Mouse (Mus musculus) liver, embryonic 15.5 days (tissue): ENCODE results near the gene Ppp1cc. TPM values are rescaled to one million over a fixed set of nuclear protein-coding genes. Genes with fewer than 3 reads are reported as not detected.
"Not testable (repeated sequence)": the region's sequence is repeated elsewhere in the genome, so short reads cannot be mapped to it uniquely, and the experiment has no call there.

Experiments
- ATAC-seq: fragments of 200-750 bp; cut with Nextera tagmentation; 2 replicates; pipeline ENCODE4 v1.8.0; 2017; ENCODE audit warnings: moderate number of reproducible peaks, mild to moderate bottlenecking, moderate library complexity; ENCODE audit not compliant: insufficient read depth
- H3K27ac ChIP-seq: fragments of 300-500 bp; sonication (generic); replicated peaks from 2 replicates; pipeline ENCODE4 v1.5.1; 2015; ENCODE audit warnings: mild to moderate bottlenecking, inconsistent platforms
- H3K27me3 ChIP-seq: fragments of 300-500 bp; sonication (generic); 2 replicates; pipeline ENCODE4 v1.6.1; 2015; ENCODE audit warnings: mild to moderate bottlenecking, inconsistent platforms
- H3K36me3 ChIP-seq: fragments of 300-500 bp; sonication (generic); replicated peaks from 2 replicates; pipeline ENCODE4 v1.6.1; 2015; ENCODE audit warnings: moderate library complexity, mild to moderate bottlenecking, inconsistent platforms
- H3K4me1 ChIP-seq: fragments of 300-500 bp; sonication (generic); replicated peaks from 2 replicates; pipeline ENCODE4 v1.6.1; 2015; ENCODE audit warnings: inconsistent platforms
- H3K4me2 ChIP-seq: fragments of 300-500 bp; sonication (generic); 2 replicates; pipeline ENCODE4 v1.6.1; 2015; ENCODE audit warnings: moderate library complexity, mild to moderate bottlenecking, inconsistent platforms
- H3K4me3 ChIP-seq: fragments of 300-500 bp; sonication (generic); replicated peaks from 2 replicates; pipeline ENCODE4 v1.5.1; 2015; ENCODE audit warnings: mild to moderate bottlenecking, inconsistent platforms
- H3K9ac ChIP-seq: fragments of 300-500 bp; sonication (generic); 2 replicates; pipeline ENCODE4 v1.6.1; 2015; ENCODE audit warnings: moderate library complexity, mild to moderate bottlenecking, inconsistent platforms
- H3K9me3 ChIP-seq: fragments of 300-500 bp; sonication (generic); replicated peaks from 2 replicates; pipeline ENCODE4 v1.6.1; 2016; ENCODE audit warnings: inconsistent platforms
- WGBS: fragments of 180-500 bp; shearing (Covaris S2); methylation state at CpG from one replicate; pipeline ENCODE4 v1.1.7; 2015; ENCODE audit warnings: mixed read lengths; ENCODE audit not compliant: insufficient replicate concordance; 5-methylcytosine and 5-hydroxymethylcytosine counted together
- polyA plus RNA-seq: library from polyadenylated mRNA; unstranded; fragments of >200 nt; fragmentation: Nextera tagmentation; extraction: Ambion mirVana; gene quantifications from 2 replicates; pipeline ENCODE4 v1.2.1, GENCODE M21; 2015

The Ppp1cc gene
- polyA plus RNA-seq, 1 experiment from 2014 or later = 142 TPM

GRCm38 (mm10) chr5:122200872-122201271 is 42.8 kb downstream of the Ppp1cc start:
- ATAC-seq = no peak
- Histone ChIP-seq H3K27me3 (no peaks in the 10 kb centered on the region), H3K9ac (no peak overlapping the region), H3K27ac (no peak overlapping the region), H3K4me1 (no peaks in the 10 kb centered on the region), H3K36me3 (no peaks in the 10 kb centered on the region), H3K9me3 (no peaks in the 10 kb centered on the region), H3K4me3 (no peak overlapping the region), H3K4me2 (no peak overlapping the region)
- 65% methylated on average over 4 of the region's 4 CpGs for WGBS

- Histone ChIP-seq H3K36me3 (no peaks in the 10 kb centered on the region), H3K9ac (no peak overlapping the region), H3K9me3 (no peaks in the 10 kb centered on the region), H3K4me1 (no peaks in the 10 kb centered on the region), H3K4me3 (no peak overlapping the region), H3K27ac (no peak overlapping the region), H3K4me2 (no peak overlapping the region), H3K27me3 (no peaks in the 10 kb centered on the region)
- no peak for ATAC-seq
- WGBS = 67% methylated on average over 6 of the region's 6 CpGs
Observed at GRCm38 (mm10) chr5:122201904-122202303, 43.8 kb downstream of the Ppp1cc start.

- H3K27ac ChIP-seq = no peak overlapping the region
- 30% methylated on average over 2 of the region's 2 CpGs for WGBS
- H3K4me3 ChIP-seq = no peak overlapping the region
- H3K27me3 ChIP-seq = no peaks in the 10 kb centered on the region
- H3K36me3 ChIP-seq = no peaks in the 10 kb centered on the region
- H3K4me1 ChIP-seq = peaks cover 6% of the 10 kb centered on the region
- no peaks in the 10 kb centered on the region for H3K9me3 ChIP-seq
- H3K9ac ChIP-seq = no peak overlapping the region
- no peak overlapping the region for H3K4me2 ChIP-seq
- ATAC-seq = no peak
Observed at GRCm38 (mm10) chr5:122204180-122204579, 46.1 kb downstream of the Ppp1cc start.

GRCm38 (mm10) chr5:122206475-122206874 is 48.4 kb downstream of the Ppp1cc start, which contains the start of gene Hvcn1:
Hvcn1 (plus strand) TSS chr5:122206804.
- Histone ChIP-seq H3K4me1 (peaks cover 16% of the 10 kb centered on the region), H3K36me3 (no peaks in the 10 kb centered on the region), H3K9me3 (no peaks in the 10 kb centered on the region), H3K9ac (no peak within 1 kb of the TSS), H3K4me2 (no peak within 1 kb of the TSS), H3K27me3 (no peaks in the 10 kb centered on the region), H3K27ac (no peak within 1 kb of the TSS), H3K4me3 (no peak within 1 kb of the TSS)
- no peak for ATAC-seq
- 44% methylated on average over 4 of the region's 4 CpGs for WGBS

- Histone ChIP-seq H3K9ac (no peak overlapping the region), H3K4me2 (no peak overlapping the region), H3K27ac (no peak overlapping the region), H3K4me1 (peaks cover 16% of the 10 kb centered on the region), H3K36me3 (no peaks in the 10 kb centered on the region), H3K9me3 (no peaks in the 10 kb centered on the region), H3K27me3 (no peaks in the 10 kb centered on the region), H3K4me3 (no peak overlapping the region)
- ATAC-seq = no peak
- WGBS = 62% methylated on average over 6 of the region's 6 CpGs
Observed at GRCm38 (mm10) chr5:122208909-122209308, 50.8 kb downstream of the Ppp1cc start.

- Histone ChIP-seq H3K36me3 (no peaks in the 10 kb centered on the region), H3K27ac (0 out of 2 replicates have a peak overlapping the region, but pooled peaks have one; percentile 29), H3K4me3 (peak overlapping the region; percentile 32), H3K4me2 (peak overlapping the region; percentile 21), H3K9ac (no peak overlapping the region), H3K4me1 (peaks cover 16% of the 10 kb centered on the region), H3K27me3 (no peaks in the 10 kb centered on the region), H3K9me3 (no peaks in the 10 kb centered on the region)
- 11% methylated on average over 21 of the region's 21 CpGs for whole genome bisulfite sequencing
- peak; percentile 40; the same call in 1 of the 2 replicates for ATAC-seq
Observed at GRCm38 (mm10) chr5:122209591-122210368, 51.7 kb downstream of the Ppp1cc start.

- WGBS = 64% methylated on average over 8 of the region's 8 CpGs
- Histone ChIP-seq H3K9ac (no peak overlapping the region), H3K27me3 (no peaks in the 10 kb centered on the region), H3K9me3 (no peaks in the 10 kb centered on the region), H3K27ac (0 out of 2 replicates have a peak overlapping the region, but pooled peaks have one; percentile 29), H3K36me3 (no peaks in the 10 kb centered on the region), H3K4me1 (peaks cover 16% of the 10 kb centered on the region), H3K4me2 (peak overlapping the region; percentile 21; the same call in 1 of the 2 replicates), H3K4me3 (peak overlapping the region; percentile 32)
- no peak for ATAC-seq
Observed at GRCm38 (mm10) chr5:122210890-122211289, 52.8 kb downstream of the Ppp1cc start.

- no peaks in the 10 kb centered on the region for H3K9me3 ChIP-seq
- H3K36me3 ChIP-seq = no peaks in the 10 kb centered on the region
- H3K4me1 ChIP-seq = peaks cover 16% of the 10 kb centered on the region
- H3K27ac ChIP-seq = no peak overlapping the region
- H3K9ac ChIP-seq = no peak overlapping the region
- H3K4me2 ChIP-seq = no peak overlapping the region
- WGBS = 58% methylated on average over 8 of the region's 8 CpGs
- H3K4me3 ChIP-seq = no peak overlapping the region
- H3K27me3 ChIP-seq = no peaks in the 10 kb centered on the region
- ATAC-seq = no peak
Observed at GRCm38 (mm10) chr5:122212125-122212524, 54.0 kb downstream of the Ppp1cc start.

GRCm38 (mm10) chr5:122212820-122213219 is 54.7 kb downstream of the Ppp1cc start:
- H3K4me3 ChIP-seq, H3K9ac ChIP-seq, ATAC-seq, H3K9me3 ChIP-seq, H3K27me3 ChIP-seq, H3K36me3 ChIP-seq, H3K4me2 ChIP-seq, H3K27ac ChIP-seq: not testable (repeated sequence)
- 71% methylated on average over 1 of the region's 1 CpGs for WGBS
- peaks cover 16% of the 10 kb centered on the region for H3K4me1 ChIP-seq

- no peak for ATAC-seq
- no peak overlapping the region for H3K9ac ChIP-seq
- H3K9me3 ChIP-seq = no peaks in the 10 kb centered on the region
- no peak overlapping the region for H3K27ac ChIP-seq
- H3K4me2 ChIP-seq = no peak overlapping the region
- peaks cover 17% of the 10 kb centered on the region; the same call in 1 of the 2 replicates for H3K4me1 ChIP-seq
- no peak overlapping the region for H3K4me3 ChIP-seq
- H3K27me3 ChIP-seq = no peaks in the 10 kb centered on the region
- no peaks in the 10 kb centered on the region for H3K36me3 ChIP-seq
- 80% methylated on average over 6 of the region's 6 CpGs for WGBS
Observed at GRCm38 (mm10) chr5:122213861-122214260, 55.8 kb downstream of the Ppp1cc start.

GRCm38 (mm10) chr5:122217636-122218035 is 59.6 kb downstream of the Ppp1cc start:
- ATAC-seq = no peak
- WGBS = 68% methylated on average over 6 of the region's 6 CpGs
- Histone ChIP-seq H3K27ac (no peak overlapping the region), H3K9ac (no peak overlapping the region), H3K36me3 (no peaks in the 10 kb centered on the region), H3K27me3 (no peaks in the 10 kb centered on the region), H3K4me1 (peaks cover 19% of the 10 kb centered on the region), H3K4me2 (no peak overlapping the region), H3K4me3 (no peak overlapping the region), H3K9me3 (no peaks in the 10 kb centered on the region)
